Mouse (Mus musculus) right cerebral cortex, adult 2 months (tissue): ENCODE measurements around the gene Gm20388.

Experiments used
- DNase-seq, 2 experiments: peaks; one replicate each; pipeline ENCODE4 v3.0.0; 2021 to 2022; ENCODE audit warnings: low spot score in 2 of 2

The Gm20388 gene

DNA sequence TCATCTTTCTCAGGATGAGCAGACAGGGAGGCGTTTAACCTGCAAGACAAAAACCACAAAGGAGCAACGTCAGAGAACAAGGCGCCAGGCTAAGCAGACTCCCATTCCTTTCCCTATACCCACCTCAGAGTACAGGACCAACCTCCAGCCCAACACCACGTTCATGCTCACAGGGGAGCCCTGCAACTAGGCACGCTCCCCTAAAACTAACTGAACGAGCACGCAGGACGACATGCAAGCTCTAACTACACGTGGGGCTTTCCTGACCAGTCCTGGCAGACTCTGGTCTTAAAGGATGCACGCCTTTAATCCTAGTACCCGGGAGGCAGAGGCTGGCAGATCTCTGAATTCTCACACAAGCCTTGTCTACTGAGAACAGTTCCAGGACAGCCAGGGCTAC, 1910.7 kb downstream of the Gm20388 start:
- DNase-seq = no peak

DNA sequence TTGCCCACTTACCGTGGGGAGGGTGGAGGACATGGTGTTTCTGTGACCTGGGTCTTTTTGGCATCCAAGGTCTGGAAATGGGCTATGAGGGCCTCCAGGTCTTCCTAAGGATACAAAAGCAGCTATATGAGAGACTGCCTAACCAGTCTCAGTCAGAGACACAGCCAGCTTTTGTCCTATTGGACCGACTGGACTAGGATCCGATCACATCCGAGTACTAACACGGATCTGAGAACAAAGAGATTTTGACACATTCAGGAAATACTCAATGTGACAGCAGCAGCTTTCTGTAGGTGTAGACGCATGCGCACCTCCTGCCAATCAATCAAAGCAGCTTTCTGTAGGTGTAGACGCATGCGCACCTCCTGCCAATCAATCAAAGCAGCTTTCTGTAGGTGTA, 1911.1 kb downstream of the Gm20388 start:
- DNase-seq = no peak

DNA sequence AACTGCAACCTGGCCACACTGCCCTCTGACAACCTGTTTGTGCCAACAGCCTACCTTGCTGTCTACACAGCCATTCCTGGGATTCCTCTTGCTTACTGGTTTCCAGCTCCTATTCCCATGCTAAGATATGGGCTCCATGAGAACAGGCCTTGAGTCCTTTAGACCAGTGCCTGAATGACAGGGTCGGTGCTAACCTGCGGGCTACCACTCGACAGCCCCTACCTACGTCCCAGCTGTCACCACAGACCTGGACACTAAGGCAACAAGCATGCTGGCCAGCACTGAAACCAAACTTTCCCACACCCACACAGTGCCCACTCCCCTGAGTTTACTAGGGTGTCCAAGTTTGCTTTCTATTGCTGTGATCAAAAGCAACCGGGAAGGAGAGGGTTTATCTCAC, 1917.1 kb downstream of the Gm20388 start:
- DNase-seq = no peak

DNA sequence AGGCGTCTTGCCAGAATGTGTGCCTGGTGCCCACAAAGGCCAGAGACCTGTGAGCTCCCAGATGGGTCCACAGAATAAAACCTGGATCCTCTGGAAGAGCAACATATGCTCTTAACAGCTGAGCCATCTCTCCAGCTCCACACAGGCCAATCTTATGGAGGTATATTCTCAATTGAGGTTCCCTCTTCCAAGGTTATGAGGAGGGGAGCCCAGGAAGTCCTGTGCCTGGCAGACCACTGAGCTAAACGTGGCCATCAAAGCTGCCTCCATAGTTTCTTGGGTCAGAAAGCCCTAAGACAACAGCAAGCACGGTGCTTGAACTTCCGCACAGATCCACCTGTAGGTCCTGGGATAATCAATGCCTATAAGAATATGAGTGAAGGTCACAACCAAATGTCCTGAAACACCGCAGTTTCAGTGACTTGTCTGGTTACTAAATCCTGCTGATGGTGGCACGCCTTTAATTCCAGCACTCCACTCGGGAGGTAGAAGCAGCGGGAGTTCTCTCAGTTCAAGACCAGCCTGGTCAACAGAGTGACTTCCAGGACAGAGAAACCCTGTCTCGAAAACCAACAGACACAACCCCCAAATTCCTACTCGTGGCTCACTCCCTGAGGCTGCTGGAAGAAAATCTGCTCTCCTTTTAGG, 1917.9 kb downstream of the Gm20388 start:
- no peak for DNase-seq

DNA sequence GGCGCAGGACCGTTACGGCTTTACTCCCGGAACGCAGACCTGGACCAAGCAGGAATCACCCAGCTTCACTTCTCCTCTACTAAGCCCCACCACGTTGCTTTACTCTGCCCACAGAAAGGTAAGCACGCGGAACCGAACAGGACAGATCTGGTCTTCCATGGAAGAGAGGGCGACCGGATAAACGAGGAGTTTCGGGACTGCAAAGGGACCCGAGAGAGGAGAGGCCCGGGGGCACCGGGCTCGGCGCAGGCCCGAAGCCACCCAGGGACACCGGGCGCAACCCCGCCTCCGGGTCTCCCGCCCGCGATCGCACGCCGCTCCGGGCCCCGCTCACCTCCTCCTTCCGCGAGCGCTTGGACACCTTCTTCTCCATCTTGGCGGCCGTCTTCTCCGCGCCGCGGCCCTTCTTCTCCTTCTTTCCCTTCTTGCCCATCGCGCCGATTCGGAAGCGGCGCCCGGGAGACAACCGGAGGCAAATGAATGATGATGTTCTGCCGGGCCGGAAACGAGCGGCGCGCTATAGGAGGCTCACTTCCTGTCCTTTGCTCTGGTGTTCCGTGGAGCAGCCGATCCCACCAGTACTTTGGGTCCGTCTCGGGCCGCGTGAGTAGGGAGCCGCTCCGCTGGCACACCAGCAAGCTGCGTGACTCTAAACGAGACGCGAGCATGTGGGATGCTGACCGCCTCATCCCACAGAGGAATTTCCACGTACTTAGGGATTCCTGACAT, 1918.6 kb downstream of the Gm20388 start, which contains the start of gene Klhdc4:
Klhdc4 (minus strand) TSS at position 522 of the 729 bp plus-strand sequence.
- DNase-seq = peak; percentile 91 to 95

DNA sequence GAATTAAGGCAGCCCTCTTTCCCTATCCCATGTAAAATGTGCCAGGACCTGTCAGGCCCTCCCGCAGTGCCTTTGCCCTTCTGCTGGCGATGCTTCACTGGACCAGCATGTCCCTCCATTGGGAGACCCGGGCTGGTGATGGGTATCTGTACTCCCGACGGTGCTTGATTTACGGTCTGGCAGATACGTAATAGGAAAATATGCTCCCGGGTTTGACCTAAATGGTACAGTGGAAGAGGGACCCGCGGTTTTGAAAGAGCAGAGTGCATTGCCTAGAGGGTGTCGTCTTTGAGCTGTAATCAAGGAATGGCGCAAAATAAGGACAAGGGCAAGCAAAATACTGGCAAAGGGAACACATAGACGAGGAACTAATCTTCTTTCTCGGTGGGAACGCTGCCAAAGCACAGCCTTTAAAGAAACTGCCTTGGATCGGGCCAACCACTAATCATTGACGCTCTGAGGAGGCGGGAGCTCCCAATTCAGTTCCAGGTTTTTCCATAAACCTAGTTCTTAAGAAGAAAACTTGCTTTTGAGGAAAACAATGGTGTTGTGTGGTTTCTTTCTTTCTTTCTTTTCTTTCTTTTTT, 1919.2 kb downstream of the Gm20388 start:
- peak in 1 of 2 experiments; percentile 36 for DNase-seq

DNA sequence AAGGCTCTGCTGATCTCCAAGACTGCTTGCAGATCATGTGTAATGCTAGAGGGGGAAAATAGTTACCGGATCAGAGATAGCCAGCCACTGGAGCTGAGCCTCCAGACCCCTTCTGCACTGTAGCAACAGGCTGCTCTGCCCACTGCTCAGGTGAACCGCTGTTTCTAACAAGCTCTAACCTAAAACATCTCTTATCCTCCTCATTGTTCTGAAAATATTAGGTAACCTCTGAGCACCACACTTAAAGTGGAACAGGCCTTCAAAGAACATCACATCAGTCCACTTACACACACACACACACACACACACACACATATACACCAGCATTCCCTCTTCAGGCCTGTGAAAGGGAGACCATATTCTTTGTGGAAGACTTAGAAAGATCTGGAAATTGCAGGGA, 1921.4 kb downstream of the Gm20388 start:
- no peak for DNase-seq

DNA sequence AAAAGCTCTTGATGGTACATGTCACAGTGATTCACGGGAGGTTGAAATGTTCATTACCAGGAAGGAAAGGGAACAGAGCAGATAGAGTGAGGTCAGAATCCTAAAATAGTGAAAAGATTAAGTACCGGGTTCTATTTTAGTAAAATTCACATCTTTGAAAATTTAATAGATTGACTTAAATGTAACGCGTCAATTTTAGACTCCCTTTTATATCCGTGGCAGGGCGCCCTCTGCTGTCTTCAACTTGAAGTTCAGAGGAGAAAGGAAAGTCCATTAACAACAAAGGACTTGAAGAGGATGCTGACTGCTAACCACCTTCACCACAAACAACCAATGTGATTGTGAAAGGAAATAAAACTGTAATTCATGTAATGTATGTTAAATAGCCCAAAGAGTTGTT, 1921.9 kb downstream of the Gm20388 start:
- DNase-seq = peak; percentile 87 to 91

DNA sequence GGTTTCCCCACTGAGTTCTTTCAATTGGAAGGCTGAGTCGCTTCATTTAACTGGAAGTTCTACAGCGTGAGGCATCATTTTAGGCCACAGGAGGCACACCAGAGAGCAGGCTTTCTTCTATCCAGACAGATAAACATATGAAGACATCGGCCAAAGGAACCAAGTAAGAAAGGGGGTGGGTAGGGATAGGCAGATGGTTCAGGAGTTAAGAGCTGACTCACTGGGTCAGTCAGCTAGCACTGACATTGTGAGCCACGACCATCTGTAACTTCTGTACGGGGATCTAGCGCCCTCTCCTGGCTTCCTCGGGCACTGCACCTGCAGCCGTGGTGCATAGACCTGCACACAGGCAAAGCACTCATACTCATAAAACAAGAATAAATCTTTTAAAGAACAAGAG, 1930.6 kb downstream of the Gm20388 start:
- DNase-seq = peak; percentile 81 to 85

DNA sequence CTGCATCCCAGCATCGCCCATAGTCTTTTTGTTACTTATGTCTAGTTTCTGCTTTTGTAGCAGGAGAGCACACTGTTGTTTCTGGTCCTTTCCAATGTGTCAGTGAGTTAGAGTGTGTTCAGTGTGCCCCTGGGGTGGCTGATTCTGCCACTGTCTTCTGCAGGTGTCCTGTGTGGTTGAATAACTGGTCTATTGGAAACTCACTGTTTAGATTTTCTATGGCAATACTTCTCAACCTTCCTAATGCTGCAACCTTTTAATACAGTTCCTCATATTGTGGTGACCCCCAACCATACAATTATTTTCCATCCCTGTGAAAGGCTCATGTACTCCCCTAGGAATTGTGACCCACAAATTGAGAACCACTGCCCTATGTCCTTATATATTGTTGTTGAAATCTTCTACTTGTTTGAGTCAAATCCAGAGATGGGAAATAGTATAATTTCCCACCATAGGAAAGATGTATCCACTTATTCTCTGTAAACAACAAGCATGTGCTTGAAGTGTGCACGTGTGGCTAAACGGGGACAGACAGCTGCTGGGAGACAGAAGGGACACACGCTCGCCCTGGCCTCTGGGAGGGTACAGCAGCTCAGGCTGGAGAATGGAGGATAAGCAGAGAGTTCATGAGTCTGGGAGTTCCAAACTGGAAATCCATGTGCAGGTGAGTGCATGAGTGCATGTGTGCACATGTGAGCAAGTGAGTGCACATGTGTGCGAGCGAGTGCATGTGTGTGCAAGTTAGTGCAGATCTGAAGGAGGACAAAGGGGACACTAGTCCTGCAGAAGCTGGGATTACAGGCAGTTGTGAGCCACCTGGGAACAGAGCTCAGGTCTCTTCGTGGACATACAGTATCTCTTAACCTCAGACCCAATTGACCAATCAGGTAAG, 1931.7 kb downstream of the Gm20388 start:
- no peak for DNase-seq

DNA sequence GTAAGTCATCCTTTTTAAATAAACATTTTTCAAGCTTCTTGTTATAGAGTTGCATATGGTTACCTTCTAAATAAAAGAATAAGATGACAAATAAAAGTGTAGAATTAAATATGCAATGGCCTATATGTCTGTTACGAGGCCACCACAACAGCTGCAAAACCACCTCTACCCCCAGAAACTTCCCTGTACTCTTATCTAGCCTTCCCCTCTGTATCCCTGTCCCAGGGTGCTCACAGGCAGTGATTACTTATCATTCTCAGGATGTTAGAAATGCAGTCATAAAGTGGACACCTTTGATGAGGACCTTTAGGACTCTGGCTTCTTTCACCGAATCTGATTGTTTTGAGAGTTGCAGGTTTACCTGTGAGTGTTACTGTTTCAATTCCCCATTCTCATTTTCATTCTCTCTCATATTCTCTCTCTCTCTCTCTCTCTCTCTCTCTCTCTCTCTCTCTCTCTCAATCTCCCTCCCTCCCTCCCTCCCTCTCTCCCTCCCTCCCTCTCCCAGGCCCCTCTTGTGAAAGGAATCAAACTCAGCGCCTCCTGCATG, 1932.6 kb downstream of the Gm20388 start:
- DNase-seq = no peak

DNA sequence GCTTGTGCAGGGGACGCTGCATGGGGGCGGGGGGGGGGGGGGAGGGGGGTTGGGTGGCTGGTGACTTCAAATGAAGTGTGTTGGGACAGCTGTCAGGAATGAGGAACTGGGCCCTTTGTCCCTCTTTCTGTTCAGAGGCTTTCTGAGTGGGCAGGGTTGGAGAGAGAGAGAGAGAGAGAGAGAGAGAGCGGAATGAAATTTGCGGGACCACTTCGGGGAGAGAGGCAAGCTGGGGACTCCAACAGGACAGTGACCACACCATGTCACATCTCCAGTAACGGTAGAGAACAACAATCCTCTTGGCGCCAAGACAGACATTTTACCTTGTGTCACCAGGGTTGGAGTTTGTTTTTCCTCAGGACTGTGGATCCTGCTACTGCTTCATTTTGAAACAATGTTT, 1934.1 kb downstream of the Gm20388 start:
- DNase-seq = no peak

DNA sequence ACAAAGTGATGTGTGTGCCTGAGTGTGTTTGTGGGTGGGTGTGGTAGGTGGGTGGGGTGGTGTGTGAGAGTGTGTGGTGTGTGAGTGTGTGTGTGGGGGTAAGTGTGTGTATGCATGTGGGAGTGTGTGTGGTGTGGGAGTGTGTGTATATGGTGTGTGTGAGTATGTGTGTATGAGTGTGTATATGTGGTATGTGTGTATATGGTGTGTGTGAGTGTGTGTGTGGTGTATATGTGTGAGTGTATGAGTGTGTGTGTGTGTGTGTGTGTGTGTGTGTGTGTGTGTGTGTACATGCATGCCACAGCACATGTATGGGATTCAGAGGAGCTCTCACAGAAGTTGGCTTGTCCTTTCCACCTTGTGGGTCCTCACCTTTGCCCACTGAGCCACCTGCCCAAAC, 1936.2 kb downstream of the Gm20388 start:
- no peak for DNase-seq

DNA sequence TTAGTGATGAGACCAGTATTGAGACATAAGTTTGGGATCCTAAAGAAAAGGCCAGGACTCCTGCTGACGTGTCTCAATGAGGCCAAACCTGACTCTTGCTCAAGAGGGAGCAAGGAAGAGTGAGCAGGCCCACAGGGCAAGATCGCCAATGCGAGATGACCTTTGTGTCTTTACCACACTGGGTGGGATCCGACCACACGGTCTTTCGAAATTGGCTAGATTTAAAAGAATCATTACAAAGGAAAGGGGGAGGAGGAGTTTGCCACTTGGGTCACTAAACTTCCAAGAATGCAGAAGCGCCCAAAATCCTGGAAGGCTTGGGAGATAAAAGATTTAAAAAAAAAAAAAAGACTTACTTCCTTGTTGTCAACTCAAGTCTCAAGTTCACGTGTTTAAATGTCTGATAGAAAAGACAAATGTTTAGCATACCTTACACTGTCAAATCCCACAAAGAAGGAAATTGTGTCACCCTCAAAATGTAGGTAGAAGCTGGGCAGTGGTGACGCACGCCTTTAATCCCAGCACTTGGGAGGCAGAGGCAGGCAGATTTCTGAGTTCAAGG, 1936.7 kb downstream of the Gm20388 start:
- DNase-seq = no peak

DNA sequence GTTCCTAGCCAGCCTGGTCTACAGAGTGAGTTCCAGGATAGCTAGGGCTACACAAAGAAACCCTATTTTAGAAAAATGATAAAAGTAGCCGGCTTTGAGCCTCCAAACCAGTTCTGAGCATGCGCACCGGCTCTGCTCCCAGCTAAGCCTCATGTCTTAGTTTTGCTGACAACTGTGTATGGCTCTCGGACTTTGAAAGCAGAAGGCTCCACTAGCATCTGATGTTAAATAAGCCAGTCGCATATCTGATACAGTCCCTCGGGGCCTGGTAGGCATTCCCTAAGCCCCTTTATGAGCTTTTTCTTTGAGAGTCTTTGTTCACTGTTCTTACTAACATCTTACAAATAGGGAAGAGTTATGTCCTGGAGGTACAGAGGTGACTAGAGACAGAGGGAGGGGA, 1937.3 kb downstream of the Gm20388 start:
- no peak for DNase-seq

DNA sequence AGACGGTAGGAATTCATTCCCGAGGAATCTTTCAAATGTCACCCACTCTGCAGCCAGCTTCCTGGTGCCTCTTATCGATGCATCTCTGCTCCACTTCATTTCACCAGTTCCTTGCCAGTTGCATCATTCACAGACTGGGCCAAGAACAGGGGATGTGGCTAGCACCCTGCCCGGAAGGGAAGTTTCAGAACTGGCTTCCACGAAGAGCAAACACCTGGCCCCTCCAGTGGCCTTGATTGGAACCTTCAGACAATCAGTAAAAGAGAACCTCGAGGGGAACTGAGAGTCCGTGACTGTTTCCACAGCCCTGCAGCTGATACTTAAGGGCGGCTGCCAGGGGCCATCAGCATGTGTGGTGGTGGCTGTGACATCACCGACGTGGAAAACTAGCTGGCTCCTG, 1937.9 kb downstream of the Gm20388 start:
- no peak for DNase-seq

DNA sequence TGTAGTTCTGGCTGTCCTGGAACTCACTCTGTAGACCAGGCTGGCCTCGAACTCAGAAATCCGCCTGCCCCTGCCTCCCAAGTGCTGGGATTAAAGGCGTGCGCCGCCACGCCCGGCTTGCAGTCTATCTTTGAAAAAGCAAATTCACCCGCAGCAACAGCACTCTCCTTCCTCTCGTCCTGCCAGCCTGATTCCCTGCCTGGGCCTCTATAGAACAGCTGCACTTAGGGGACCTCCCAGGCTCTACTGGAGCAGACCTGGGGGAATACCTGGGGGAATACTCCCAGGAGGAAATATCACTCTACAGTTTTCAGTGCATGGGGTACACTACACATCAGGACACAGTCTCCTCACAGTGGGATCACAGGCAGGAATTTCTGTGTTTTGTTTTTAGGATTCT, 1938.7 kb downstream of the Gm20388 start:
- DNase-seq = no peak

DNA sequence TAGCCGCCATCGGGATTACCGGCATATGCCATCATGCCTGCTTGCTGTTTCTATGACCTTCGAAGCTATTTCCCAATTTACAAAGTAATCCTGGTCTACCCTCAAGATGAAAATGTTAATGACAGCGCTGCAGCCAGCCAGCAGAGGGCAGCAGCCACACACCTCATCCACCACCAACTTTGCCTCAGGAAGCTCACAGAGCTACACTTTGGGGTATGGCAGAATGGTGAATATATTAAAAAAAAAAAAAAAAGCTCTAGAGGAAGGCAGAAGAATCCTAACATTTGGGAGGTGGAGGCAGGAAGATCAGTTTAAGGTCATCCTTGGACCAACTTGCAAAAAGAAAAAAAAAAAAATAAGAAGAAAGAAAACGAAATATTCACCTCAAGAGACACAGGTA, 1939.4 kb downstream of the Gm20388 start:
- DNase-seq = peak; percentile 83 to 84

DNA sequence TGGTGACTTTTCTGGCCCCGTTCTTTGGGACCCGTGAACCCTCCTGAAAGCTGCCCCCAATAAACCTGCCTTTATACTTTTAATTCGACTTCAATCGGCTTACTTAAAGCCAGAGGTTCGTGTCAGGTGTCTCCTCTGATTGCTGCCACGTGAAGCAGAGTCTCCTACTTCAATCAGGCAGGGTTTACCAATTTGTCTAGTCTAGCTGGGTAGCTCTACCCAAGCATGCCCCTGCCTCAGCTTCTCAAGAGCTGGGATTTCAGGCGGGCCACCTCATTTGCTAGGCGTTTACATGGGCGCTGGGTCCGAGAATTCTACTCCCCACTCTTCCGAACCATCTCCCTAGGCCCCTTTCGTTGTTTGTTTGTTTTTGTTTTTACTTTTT, 1939.8 kb downstream of the Gm20388 start:
- DNase-seq = no peak

DNA sequence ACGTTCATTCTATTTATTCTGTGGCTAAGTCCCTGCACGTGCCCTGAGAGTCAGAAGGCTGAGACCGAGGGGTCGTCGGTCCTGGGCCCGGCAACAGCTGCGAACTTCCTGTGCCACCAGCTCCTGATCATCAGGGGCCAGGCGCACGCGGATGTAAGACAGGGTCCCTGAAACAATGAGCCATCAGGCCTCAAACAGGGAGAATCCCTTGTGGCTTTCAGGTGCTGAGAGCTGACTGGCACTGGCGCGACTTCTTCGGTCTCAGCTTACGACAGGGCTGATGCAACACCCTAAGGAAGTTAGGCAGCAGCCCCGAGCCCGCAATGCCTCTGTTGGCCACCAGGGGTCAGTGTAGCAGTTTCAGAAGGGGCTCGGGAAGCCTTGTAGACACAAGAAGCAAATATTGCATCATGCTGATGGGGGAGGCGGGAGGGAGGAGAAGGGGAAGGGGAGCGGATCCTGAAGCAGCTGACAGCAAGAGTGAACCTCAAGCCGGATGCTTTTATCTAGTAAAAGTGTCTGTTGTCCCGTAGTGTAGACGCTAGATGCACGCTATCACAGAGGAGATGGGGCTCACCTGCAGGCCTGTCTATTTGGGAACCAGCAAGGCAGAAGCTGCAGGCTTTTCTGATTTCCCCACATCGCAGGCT, 1940.3 kb downstream of the Gm20388 start:
- peak; percentile 98 to 99 for DNase-seq

DNA sequence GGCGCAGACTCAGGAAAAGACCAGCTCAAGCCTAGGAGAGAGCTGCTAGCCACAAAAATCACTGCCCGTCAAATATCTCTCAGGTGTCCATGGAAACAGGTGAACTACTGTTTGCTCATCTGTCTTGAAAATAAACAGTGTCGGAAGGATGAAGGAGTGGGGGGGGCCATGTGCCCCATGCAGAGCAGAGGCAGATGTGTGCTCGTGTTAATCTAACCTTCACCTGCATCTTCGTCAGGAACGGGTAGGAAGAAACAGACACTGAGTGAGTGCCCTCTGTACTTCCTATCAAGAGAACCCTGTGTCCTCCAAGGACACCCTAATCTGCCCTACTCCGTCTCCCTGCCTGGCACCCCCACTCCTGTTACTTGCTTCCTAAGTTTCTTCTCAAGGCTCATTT, 1941.1 kb downstream of the Gm20388 start:
- DNase-seq = no peak
